Mouse (Mus musculus): ENCODE measurements around the gene Elmo1.

The Elmo1 gene

DNA sequence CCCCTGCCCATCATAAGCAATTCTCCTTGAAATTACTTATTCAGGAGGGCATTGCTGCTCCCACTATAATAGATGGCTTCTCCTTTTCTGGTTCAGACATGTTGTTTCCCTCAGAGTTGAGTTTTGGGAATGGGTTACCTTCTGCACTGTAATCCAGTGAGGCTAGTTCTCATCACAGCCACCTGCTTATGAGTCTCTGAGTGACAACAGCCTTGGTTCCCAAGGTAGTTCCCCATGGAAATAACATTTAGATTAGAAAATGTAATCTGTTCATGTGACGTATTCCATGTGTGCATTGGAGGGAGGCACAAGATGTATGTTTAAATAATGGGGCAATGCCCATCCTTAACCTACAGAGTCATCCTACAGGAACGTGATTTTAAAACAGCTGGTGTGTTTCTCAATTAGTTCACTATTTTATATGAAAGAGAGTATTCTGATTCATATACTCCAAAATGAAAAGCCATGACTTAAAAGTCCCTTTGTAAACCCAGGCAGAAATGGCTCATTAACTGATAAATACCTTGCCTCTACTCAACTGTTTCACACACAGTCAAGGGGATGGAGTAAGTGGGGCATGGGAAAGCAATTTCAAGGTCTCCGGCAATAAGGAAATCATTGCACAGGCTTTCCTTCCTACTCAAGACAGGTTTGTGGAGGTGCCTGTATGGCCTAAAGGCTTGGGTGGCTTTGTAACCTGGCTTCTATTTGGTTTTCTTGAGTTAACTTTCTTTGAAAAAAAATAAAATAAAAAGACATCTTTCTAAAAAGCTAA, 302.6 kb downstream of the Elmo1 start:
- 94% methylated on average over 3 of the region's 3 CpGs for WGBS

DNA sequence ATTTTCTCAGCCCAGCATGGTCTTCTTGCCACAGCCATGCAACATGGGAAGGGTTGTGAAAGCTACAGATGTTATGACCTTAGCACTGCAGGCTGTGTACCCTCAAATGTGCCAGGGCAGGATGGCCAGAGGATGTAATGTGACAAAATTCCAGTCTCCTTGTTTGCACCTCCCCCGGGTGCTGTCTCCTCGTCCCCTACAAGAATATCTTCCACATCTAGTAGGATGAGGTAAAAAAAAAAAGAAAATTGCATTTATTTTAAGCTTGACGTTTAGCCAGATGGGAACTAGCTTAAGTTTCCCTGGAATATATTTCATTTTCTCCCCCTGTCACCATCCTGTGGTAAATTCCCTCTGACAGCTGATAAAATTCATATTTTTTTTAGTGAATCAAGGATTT, 307.3 kb downstream of the Elmo1 start:
- WGBS = 51% methylated on average over 3 of the region's 3 CpGs

DNA sequence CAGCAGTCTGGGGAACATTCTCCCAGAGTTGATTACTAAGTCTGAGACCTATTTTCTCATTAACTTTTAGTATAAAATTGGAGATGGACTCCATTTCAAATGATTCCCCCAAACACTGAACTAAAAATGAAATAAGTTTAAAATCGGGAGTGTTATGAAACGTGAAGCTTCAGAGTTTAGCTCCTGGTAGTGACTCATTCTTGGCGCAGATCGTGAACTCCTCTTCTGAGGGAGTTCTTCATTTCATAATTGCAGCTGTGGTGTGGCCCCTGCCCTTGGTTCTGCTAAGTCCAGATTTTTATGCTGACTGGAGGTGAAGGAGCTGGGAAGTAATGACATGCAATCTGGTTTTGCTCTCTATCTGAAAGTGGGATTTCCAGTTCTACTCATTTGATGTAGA, 307.9 kb downstream of the Elmo1 start:
- 55% methylated on average over 4 of the region's 4 CpGs for WGBS

DNA sequence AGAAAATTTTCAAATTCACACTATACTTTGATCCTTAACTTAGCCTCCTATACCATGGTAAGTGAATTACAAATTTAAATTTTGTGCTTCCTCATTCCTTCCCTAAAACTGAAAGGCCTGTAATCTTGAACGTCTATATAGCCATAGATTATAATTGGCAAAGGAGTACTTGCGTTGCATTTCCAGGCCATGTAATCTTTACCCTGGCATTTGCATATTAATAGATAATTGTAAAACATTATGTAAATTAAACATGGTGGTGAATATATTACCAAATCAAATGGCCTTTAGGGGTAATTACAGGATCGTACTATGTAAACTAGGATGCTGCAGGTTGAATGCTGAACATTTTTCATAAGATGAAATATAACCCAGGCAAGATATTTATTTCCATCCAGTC, 314.1 kb downstream of the Elmo1 start:
- WGBS = 74% methylated on average over 3 of the region's 3 CpGs

DNA sequence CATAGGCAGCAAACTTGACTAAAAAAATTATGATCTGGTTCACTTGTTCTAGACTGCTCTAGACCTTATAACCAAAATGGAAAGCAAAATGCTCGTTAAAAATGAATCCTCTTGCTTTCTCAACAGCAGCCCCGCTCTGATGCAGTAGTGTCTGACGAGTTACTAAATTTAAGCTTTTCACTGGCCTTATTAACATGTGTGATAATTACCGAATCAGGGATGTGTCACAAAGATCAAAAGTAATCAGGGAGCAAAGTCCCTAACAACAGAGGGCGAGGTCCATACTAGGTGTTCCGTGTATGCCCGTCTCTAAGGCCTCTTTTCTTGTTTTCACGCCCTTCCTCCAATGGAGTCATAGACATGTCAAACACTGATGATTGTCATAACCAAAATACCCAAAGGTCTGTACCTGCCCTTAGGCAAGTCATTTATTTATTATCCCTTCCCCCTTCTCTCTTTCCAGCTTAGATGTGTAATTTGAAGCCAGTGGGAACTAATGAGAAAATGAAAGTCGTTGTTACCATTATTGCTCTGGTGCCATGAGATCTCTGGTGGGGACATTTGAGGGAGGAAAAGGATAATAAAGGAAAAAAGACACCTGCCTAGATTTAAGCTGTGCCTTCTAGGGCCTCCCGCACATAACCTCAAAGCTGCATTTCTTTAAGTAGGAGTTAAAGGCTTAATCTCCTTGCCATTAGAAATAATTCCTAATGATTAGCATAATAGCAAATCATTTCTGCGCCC, 316.2 kb downstream of the Elmo1 start:
- WGBS = 79% methylated on average over 11 of the region's 11 CpGs

DNA sequence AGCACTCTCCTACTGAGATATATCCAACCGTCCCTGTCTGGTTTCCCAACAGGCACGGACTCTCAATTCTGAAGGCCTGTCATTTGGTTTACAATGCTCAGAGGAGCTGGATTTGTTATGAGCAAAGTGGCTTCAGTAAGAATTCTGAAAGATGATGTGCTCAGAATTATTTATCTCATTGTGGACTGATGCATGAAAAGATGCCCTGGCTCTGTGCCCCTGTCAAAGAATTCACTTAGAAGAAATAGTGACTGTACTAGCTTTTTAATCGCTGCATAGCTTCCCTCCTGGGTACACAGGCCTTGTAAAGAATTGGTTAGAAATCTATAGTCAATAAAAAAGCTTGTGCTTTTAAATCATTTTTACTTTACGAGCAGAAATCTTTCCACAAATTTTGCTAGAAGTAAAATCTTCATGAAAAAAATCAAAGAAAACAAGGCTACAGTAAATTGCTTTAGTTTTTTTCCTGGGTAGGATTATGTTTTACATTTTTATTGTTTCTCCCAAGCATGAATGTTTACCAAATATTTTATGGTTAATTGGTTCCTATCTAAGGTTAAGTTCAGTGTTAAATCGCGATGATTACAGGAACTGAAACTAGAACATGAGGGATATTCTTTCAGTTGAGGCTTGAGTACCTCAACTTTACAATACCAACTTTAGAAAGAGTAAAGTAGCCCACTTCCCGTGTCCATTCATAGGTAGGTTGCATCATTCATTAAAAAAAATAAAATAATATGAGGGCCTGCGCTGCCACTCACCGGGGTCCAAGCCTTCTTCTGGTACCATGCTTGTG, 320.1 kb downstream of the Elmo1 start:
- 83% methylated on average over 9 of the region's 9 CpGs for WGBS

DNA sequence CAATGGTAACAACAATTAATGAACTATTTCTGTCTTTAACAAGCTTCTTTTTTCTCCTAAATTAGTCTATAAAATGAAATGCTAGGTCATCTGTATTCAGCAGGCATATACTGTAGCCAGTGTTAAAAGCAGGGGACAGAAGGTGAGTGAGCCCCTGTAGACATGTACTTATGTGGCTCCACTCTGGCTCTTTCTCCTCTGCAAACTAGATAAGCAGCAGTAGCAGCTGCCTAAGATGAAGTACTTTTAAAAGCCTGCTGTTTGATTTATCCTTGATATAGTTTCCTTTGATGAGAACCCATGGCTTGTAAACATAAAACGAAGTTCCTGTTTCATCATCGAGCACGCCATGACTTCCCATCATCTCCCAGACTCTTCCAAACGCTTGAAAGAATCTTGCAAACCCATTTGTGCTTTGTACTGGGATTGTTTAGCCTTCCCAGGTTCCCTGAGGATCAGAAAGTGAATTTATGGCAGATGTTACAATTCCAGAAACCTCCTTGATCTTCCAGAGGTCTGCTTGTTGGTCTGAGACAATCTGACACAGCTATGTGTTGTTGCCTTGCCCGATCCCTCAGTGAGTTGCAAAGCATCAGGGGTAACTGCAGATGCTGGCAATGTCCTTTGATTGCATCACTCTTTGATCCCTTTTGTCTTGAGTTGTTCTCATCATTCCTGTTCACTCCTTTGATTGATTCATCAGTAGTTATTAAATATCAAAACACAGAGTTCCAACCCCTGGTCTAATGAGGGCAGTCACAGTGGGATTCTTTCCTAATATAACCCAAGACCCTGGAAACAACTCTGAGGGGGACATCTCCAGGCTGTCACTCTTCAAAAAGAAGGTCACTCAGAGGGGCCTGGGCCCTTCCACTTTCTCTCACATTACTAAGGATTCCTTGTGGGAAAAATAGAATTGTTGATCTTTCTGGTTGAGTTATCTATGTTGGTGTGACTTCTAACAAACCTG, 326.6 kb downstream of the Elmo1 start:
- 84% methylated on average over 5 of the region's 5 CpGs for WGBS

DNA sequence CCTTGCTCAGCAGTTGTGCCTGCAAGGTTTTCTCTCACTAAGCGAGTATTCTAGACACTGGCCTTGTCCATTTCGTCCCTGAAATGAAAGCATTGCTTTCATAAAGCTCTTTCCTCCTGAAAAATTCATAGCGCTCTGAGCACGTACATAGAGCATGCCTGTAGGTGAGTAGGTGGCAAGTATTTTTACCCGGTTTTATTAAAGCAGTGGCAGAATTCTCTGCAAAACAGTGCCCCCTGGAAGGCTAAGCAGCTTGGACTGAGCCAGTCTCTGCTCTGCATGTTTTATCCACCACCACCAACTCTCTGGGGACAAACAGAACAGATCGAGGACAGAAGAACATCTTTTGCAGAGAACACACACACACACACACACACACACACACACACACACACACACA, 340.6 kb downstream of the Elmo1 start:
- WGBS = 44% methylated on average over 6 of the region's 6 CpGs

DNA sequence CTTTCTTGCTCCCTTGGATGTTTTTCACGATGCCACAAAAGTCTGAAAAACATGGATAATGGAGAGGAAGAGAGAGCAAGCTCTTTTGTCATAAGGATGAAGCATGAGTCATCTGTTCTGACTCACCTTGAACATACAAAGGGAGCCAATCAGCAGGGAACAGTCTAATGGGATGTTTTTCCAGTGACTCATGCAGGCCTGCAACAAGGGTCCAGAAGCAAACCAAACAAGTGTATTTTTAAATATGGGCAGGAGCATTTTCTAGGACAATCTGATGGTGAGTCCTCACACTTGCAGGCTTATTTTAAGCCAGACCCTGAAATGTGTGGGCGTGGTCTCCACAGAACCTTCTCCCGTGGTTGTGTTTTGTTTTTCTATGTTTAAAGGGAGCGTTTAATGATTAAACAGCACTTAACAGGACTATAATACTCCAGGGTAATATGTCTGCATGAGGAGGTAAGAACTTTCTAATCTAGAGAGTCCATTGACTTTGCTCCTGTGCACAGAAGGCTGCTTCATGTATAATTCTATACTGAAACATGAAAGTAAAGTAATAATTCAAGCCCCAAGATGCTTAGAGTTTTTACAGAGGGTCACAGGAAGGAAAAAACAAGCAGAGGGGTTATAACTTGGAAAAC, 342.9 kb downstream of the Elmo1 start:
- 40% methylated on average over 4 of the region's 4 CpGs for WGBS

DNA sequence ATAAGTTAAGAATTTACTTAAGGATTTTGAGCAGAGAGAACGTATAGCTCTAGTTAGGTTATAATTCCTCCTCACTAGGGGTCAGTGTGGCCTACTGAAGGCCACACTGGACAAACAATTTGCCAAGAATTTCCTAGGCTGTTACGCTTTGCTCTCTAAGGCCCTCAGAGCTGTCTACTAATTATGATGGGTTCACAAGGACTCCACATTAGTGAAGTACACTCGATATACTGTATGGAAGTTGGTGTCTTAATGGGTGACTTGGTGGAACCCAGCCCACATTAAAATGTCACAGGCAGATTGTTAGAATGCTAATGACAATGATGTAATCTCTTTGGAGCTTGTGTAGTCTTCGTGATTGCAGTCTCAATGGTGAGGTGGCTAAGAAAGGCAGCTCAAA, 343.7 kb downstream of the Elmo1 start:
- WGBS = 47% methylated on average over 4 of the region's 4 CpGs

DNA sequence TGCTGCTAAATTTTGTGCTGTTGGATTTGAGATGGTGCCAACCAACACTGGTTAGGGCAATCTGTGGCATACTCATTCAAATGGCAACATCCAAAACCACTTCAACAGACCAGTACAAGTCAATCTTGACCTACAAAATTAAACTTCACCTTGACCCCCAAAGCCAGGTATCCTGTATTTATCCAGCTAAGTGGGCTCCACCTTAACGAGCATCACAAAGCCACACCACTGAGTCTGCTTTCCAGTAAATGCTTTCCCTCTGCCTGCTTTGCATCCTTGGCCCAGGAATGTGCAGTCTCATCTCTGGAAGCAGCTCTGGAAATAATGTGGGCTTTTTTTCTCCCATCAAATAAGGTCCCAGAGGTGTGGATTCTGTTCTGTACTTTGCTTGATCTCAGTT, 349.1 kb downstream of the Elmo1 start:
- WGBS = 67% methylated on average over 1 of the region's 1 CpGs

DNA sequence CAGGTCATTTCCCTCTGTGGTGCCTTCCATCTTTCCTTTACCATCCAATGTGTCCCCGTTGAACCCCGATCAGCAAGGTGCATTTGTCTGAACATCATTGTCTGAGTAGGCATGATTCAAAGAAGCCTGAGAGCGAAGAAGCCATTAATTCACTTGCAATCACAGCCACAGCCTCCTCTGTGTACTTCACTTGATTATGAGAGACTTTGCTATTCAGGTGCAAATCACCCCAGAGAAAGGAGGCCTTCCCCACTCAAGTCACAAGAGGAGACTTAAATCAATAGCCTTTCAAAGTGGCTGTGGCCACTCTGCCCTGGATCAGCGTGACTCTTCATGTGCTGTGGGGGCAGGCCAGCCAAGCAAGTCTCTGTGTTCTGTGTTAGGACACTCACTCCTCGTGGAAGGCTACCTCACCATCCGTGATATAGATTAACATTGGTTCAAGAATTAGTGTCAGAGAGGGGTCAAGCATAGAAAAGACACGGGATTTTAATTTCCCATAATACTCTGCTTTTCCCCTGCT, 360.5 kb downstream of the Elmo1 start:
- 72% methylated on average over 7 of the region's 7 CpGs for WGBS

DNA sequence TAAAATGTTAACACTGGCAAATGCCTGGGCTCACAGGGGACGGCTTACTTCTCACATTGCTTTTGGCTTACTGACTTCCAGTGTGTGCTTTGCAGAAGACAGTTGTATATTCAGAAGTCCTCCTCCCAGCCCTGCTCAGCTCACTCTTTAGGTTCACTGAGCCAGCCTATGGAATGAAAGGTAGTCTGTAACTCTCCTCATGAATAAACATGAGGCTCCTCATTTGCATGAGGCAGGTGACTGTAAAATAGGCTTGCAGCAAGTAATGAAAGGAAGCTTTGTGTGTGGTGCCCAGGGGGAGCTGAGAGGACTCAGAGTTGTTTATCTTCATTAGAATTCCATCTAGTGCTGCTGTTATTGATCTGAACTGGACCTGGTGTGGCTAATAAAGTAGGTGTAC, 364.0 kb downstream of the Elmo1 start:
- WGBS = 53% methylated on average over 1 of the region's 1 CpGs

DNA sequence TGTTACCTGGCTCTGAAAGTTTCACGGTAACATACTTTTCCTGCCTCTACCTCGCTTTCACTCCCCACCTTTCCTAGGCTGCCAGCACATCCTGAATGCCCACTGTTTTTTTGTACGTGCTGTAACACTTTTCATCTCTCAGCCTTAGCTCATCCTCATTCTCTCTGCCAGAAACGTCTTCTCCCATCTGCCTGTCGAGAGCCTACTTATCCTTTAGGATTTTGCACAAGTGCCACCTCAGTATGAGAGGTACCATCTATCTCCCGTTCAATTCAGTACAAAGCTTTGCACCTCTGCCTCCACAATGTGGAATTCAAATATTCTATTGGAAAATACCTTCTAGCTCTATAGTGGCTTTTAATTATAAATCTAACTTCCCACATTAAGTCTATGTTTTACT, 369.7 kb downstream of the Elmo1 start:
- 51% methylated on average over 6 of the region's 6 CpGs for WGBS

DNA sequence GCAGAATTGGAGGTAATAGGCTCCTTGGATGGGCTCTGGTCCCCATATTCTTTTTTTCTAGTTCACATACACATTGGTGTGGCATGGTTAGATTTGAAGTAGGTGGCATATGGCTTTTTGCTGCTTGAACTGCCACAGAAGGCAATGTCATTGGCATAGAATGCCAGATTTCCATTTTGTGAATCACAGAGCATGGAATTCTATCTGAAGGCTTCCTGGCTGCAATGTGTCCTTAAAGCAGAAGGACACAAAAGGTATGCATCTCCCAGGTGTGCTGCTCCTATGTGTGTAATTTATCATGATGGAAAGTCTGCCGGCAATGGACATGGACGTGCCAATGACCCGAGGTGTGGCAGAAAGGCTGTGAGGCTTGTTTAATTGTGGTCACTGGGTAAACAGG, 371.2 kb downstream of the Elmo1 start:
- 93% methylated on average over 3 of the region's 3 CpGs for WGBS

DNA sequence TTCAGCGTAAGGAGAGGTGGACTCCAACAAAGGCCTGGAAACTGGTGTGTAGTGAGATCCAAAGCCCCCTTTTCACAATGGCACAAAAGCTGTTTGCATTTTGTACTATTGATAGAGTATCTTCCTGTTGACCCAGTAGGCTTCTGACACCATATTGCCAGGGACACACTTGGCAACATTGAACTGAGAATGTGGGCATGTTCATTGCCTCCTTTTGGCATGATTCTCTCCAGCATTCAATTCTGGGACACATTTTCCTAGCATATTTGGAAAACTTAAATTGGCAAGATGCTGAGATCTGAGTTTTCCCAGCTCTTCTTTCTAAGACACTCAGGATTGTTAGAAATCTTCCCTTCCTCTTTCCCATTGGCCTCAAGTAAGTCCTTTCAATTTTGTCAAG, 377.0 kb downstream of the Elmo1 start:
- WGBS = 80% methylated on average over 1 of the region's 1 CpGs

DNA sequence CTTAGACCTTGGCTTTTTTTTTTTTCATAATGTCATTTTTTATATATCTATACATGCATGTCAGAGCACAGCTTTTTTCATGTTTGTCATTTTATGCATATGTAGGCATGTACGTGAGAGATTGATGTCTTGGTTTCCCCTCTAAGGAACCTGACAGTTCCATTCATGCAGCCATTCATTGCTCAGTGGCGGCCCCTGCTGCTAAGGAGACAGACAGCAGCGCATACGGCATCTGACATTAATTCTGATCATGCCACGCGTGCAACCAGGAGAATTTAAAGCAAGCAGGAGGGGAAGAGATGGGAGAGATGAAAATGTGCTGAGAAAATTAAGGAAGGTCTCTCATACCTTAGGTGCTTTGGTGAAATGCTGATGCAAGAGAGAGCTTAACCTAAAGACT, 381.3 kb downstream of the Elmo1 start:
- WGBS = 6% methylated on average over 6 of the region's 6 CpGs

DNA sequence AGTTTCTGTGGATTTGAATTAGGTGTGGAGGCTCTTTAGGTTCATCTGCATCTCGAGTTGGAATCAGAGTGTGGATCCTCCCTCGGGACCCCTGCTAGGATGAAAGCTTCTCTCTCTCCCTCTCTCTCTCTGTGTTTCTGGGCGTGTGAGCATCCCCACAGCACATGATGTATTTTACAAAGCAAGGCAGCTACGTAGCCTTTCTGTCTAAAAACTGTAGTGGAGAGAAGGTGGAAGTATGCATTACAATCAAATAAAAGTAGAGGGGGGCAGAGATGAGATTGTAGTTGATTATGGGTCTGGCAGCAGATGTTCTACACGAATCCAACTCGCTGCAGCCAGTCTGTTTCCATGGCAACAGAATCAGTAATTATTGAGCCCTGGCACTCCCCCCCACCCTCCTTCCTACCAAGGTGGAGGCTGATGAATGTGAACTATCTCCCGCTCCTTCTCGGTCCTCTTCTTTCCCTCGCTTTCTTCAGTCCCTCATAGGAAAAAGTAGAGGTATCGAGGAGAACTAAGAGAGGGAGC, 382.0 kb downstream of the Elmo1 start:
- WGBS = 28% methylated on average over 10 of the region's 10 CpGs

DNA sequence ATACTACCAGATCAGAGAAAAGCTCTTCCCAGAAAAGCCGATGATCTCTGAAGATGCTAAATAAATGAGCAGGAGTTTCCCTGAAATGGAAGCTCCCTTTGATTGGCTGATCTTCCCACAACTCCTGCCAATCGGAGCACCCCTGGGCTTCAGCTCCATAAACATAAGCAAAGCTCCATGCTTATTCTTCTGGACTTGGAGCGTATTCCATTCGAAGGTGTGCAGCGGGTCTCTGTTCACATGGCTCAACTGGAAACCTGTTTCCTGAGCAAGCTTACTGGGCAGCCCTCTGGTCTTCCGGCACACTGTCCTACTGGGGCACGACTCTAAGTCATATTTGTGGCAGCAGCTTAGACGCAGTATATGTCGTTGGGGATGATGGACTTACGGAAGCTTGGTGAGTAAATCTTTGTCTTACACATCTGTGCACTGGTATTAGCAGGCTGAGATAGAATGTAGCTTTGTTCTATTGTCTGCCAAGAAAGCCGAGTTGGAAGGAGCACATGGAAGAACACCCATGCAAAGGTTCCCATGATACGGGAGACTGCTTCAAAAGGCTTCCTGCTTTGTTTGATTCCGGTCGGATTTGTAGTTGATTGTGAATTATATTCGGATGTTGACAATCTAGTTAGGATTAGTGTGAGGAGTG, 382.6 kb downstream of the Elmo1 start:
- WGBS = 20% methylated on average over 15 of the region's 15 CpGs

DNA sequence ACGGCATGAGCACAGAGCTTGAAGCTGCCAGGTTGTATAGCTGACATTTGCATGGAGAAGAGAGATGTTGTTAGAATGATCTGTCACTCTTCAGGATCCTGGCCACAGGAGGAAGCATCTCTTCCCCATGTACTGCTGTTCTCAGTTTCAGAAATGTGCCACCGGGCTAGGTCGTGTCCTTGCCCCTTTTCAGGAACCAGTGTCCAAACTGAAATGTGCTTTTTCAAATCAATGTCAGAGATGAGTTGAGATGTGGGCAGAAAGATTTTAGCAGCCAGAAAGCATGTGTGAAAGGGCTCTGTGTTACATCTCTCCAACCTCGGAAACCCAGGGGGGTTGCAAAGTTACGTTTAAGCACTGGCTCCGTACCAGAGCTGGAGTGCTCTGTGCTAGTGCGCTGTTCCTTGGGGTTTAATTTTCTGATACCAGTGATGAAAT, 383.3 kb downstream of the Elmo1 start:
- 23% methylated on average over 7 of the region's 7 CpGs for WGBS

All from cerebral cortex, adult 2 months (tissue).